Mouse (Mus musculus): ENCODE results near the gene Ubc. TPM values are rescaled to one million over a fixed set of nuclear protein-coding genes. Genes with fewer than 3 reads are reported as not detected.
A peak's percentile ranks its signal among the peaks of the same experiment; 100 is the strongest.
"Not testable (repeated sequence)": the region's sequence is repeated elsewhere in the genome, so short reads cannot be mapped to it uniquely, and the experiment has no call there.

Ubc gene
- polyA plus RNA-seq (2015; fragmentation: Nextera tagmentation; extraction: Ambion mirVana): 782 and 963 TPM in 2 replicates

GRCm38 (mm10) chr5:125389579-125390441, at the start of gene Ubc:
Gene Ubc (minus strand): TSS chr5:125390202.
- Histone ChIP-seq H3K4me3 (peak within 1 kb of the TSS; percentile 99), H3K4me1 (replicated peaks) (peaks cover 55% of the 10 kb centered on the region), H3K27me3 (no peaks in the 10 kb centered on the region), H3K9ac (peak within 1 kb of the TSS; percentile 100), H3K36me3 (peaks cover 12% of the 10 kb centered on the region), H3K4me2 (peak within 1 kb of the TSS; percentile 79), H3K27ac (peak within 1 kb of the TSS; percentile 97), H3K9me3 (replicated peaks) (no peaks in the 10 kb centered on the region)
- under 1% methylated on average over 69 of the region's 69 CpGs for WGBS
- peak; percentile 42 for ATAC-seq (replicated peaks; ENCODE audit: insufficient number of reproducible peaks, insufficient read depth, low FRiP score, low read depth)

- WGBS: 54% methylated on average over 15 of the region's 15 CpGs
- H3K27ac ChIP-seq: peak overlapping the region; percentile 62; the same call in 1 of the 2 replicates
- ATAC-seq (replicated peaks; ENCODE audit: insufficient number of reproducible peaks, insufficient read depth, low FRiP score, low read depth): not testable (repeated sequence)
Observed at GRCm38 (mm10) chr5:125434347-125434746, 44.3 kb upstream of the Ubc start.

GRCm38 (mm10) chr5:125433793-125434337, 43.9 kb upstream of the Ubc start, which contains the start of gene Dhx37:
Gene Dhx37 (minus strand): TSS chr5:125434121.
- no peaks in the 10 kb centered on the region for H3K9me3 ChIP-seq (replicated peaks)
- H3K4me2 ChIP-seq: peak within 1 kb of the TSS; percentile 87
- peak within 1 kb of the TSS; percentile 62 for H3K27ac ChIP-seq
- no peaks in the 10 kb centered on the region for H3K27me3 ChIP-seq
- H3K36me3 ChIP-seq: peaks cover 26% of the 10 kb centered on the region
- H3K4me1 ChIP-seq (replicated peaks): peaks cover 15% of the 10 kb centered on the region
- peak within 1 kb of the TSS; percentile 83 for H3K9ac ChIP-seq
- under 1% methylated on average over 46 of the region's 46 CpGs for WGBS
- peak; percentile 96 for ATAC-seq (replicated peaks; ENCODE audit: insufficient number of reproducible peaks, insufficient read depth, low FRiP score, low read depth)
- H3K4me3 ChIP-seq: peak within 1 kb of the TSS; percentile 76

More at GRCm38 (mm10) chr5:125434347-125434746, 44.3 kb upstream of the Ubc start:
- H3K9ac ChIP-seq; H3K27me3 ChIP-seq; H3K9me3 ChIP-seq (replicated peaks): not testable (repeated sequence)
- peaks cover 15% of the 10 kb centered on the region for H3K4me1 ChIP-seq (replicated peaks)
- peak overlapping the region; percentile 87 for H3K4me2 ChIP-seq
- peak overlapping the region; percentile 76 for H3K4me3 ChIP-seq
- H3K36me3 ChIP-seq: peaks cover 21% of the 10 kb centered on the region

- 100% methylated on average over 2 of the region's 2 CpGs for WGBS
- H3K27me3 ChIP-seq; H3K27ac ChIP-seq; ATAC-seq (replicated peaks; ENCODE audit: insufficient number of reproducible peaks, insufficient read depth, low FRiP score, low read depth); H3K9me3 ChIP-seq (replicated peaks): not testable (repeated sequence)
- H3K4me3 ChIP-seq: peak overlapping the region; percentile 76
- 0 out of 2 replicates have a peak overlapping the region, but pooled peaks have one; percentile 83 for H3K9ac ChIP-seq
- H3K4me1 ChIP-seq (replicated peaks): peaks cover 15% of the 10 kb centered on the region
- peaks cover 36% of the 10 kb centered on the region for H3K36me3 ChIP-seq
- H3K4me2 ChIP-seq: peak overlapping the region; percentile 87; the same call in 1 of the 2 replicates
Observed at GRCm38 (mm10) chr5:125432324-125432723, 42.3 kb upstream of the Ubc start.

- Histone ChIP-seq H3K36me3 (peaks cover 90% of the 10 kb centered on the region), H3K27ac (peak overlapping the region; percentile 53), H3K9ac (no peak overlapping the region), H3K4me1 (replicated peaks) (0 out of 2 replicates have a peak, but pooled peaks cover 7% of the 10 kb centered on the region), H3K9me3 (replicated peaks) (no peaks in the 10 kb centered on the region), H3K4me2 (no peak overlapping the region), H3K27me3 (no peaks in the 10 kb centered on the region), H3K4me3 (no peak overlapping the region)
- WGBS: 74% methylated on average over 10 of the region's 10 CpGs
- peak; percentile 33; the same call in 1 of the 2 replicates for ATAC-seq (replicated peaks; ENCODE audit: insufficient number of reproducible peaks, insufficient read depth, low FRiP score, low read depth)
Observed at GRCm38 (mm10) chr5:125426343-125426742, 36.3 kb upstream of the Ubc start.

GRCm38 (mm10) chr5:125425698-125426276, 35.8 kb upstream of the Ubc start:
- ATAC-seq (replicated peaks; ENCODE audit: insufficient number of reproducible peaks, insufficient read depth, low FRiP score, low read depth): no peak
- Histone ChIP-seq H3K27ac (peak overlapping the region; percentile 53), H3K4me1 (replicated peaks) (0 out of 2 replicates have a peak, but pooled peaks cover 7% of the 10 kb centered on the region), H3K9me3 (replicated peaks) (no peaks in the 10 kb centered on the region), H3K9ac (no peak overlapping the region), H3K36me3 (peaks cover 90% of the 10 kb centered on the region), H3K4me2 (no peak overlapping the region), H3K27me3 (no peaks in the 10 kb centered on the region), H3K4me3 (no peak overlapping the region)
- 90% methylated on average over 10 of the region's 10 CpGs for WGBS

GRCm38 (mm10) chr5:125419124-125419523, 29.1 kb upstream of the Ubc start:
- Histone ChIP-seq H3K9ac (no peak overlapping the region), H3K9me3 (replicated peaks) (no peaks in the 10 kb centered on the region), H3K27ac (no peak overlapping the region), H3K4me3 (no peak overlapping the region), H3K27me3 (no peaks in the 10 kb centered on the region), H3K4me1 (replicated peaks) (no peaks in the 10 kb centered on the region), H3K36me3 (peaks cover 92% of the 10 kb centered on the region), H3K4me2 (no peak overlapping the region)
- WGBS: 82% methylated on average over 11 of the region's 11 CpGs
- ATAC-seq (replicated peaks; ENCODE audit: insufficient number of reproducible peaks, insufficient read depth, low FRiP score, low read depth): no peak

GRCm38 (mm10) chr5:125418636-125419035, 28.6 kb upstream of the Ubc start:
- 93% methylated on average over 12 of the region's 12 CpGs for WGBS
- Histone ChIP-seq H3K9me3 (replicated peaks) (no peaks in the 10 kb centered on the region), H3K27me3 (no peaks in the 10 kb centered on the region), H3K4me1 (replicated peaks) (no peaks in the 10 kb centered on the region), H3K4me2 (no peak overlapping the region), H3K9ac (no peak overlapping the region), H3K36me3 (peaks cover 87% of the 10 kb centered on the region), H3K4me3 (no peak overlapping the region), H3K27ac (no peak overlapping the region)
- ATAC-seq (replicated peaks; ENCODE audit: insufficient number of reproducible peaks, insufficient read depth, low FRiP score, low read depth): no peak

- Histone ChIP-seq H3K27me3 (no peaks in the 10 kb centered on the region), H3K27ac (no peak overlapping the region), H3K4me3 (no peak overlapping the region), H3K9me3 (replicated peaks) (no peaks in the 10 kb centered on the region), H3K9ac (no peak overlapping the region), H3K4me1 (replicated peaks) (no peaks in the 10 kb centered on the region), H3K4me2 (no peak overlapping the region), H3K36me3 (peaks cover 64% of the 10 kb centered on the region)
- no peak for ATAC-seq (replicated peaks; ENCODE audit: insufficient number of reproducible peaks, insufficient read depth, low FRiP score, low read depth)
- WGBS: 86% methylated on average over 8 of the region's 8 CpGs
Observed at GRCm38 (mm10) chr5:125416183-125416582, 26.2 kb upstream of the Ubc start.

GRCm38 (mm10) chr5:125413763-125414162, 23.8 kb upstream of the Ubc start:
- Histone ChIP-seq H3K4me1 (replicated peaks) (peaks cover 9% of the 10 kb centered on the region; the same call in 1 of the 2 replicates), H3K9me3 (replicated peaks) (no peaks in the 10 kb centered on the region), H3K36me3 (peaks cover 43% of the 10 kb centered on the region), H3K9ac (no peak overlapping the region), H3K4me2 (no peak overlapping the region), H3K4me3 (no peak overlapping the region), H3K27me3 (no peaks in the 10 kb centered on the region), H3K27ac (peak overlapping the region; percentile 75)
- ATAC-seq (replicated peaks; ENCODE audit: insufficient number of reproducible peaks, insufficient read depth, low FRiP score, low read depth): peak; percentile 41
- 41% methylated on average over 4 of the region's 4 CpGs for WGBS

- peaks cover 11% of the 10 kb centered on the region for H3K4me1 ChIP-seq (replicated peaks)
- not testable (repeated sequence) for H3K27ac ChIP-seq; ATAC-seq (replicated peaks; ENCODE audit: insufficient number of reproducible peaks, insufficient read depth, low FRiP score, low read depth); H3K27me3 ChIP-seq; H3K4me2 ChIP-seq; H3K4me3 ChIP-seq; H3K9ac ChIP-seq; H3K9me3 ChIP-seq (replicated peaks)
- peaks cover 31% of the 10 kb centered on the region for H3K36me3 ChIP-seq
- WGBS: 87% methylated on average over 8 of the region's 8 CpGs
Observed at GRCm38 (mm10) chr5:125412536-125412935, 22.5 kb upstream of the Ubc start.

Measured in heart, embryonic 15.5 days (tissue).